In genomic region chr4:68767393-68767792, GRCm38 (mm10) we compare ENCODE assay signal across 27 mouse cellular contexts.
DNase-seq lines count a peak whose midpoint lies in the region; ATAC-seq and TF ChIP-seq lines count a peak whose summit lies in the region.
"Had no signal": no experiment of that assay in that cellular context is flagged by ENCODE, and none has a peak within 500 bp of the region (broad histone marks: within the 10 kb centered on the region; RNA-seq: fewer than 3 reads in every experiment).

No protein-coding gene starts in this region.

- H3K4me2 ChIP-seq in hindbrain, embryonic 16.5 days (ENCODE audit: low read length) = no peak overlapping the region
- no peak overlapping the region for H3K4me2 ChIP-seq in hindbrain, embryonic 12.5 days (replicated peaks)
- H3K4me2 ChIP-seq in neural tube, embryonic 15.5 days = no peak overlapping the region
- H3K4me2 ChIP-seq: heart, embryonic 15.5 days; limb, embryonic 15.5 days; lung, embryonic 15.5 days; neural tube, embryonic 13.5 days had no signal

- H3K4me3 ChIP-seq in hindbrain, embryonic 16.5 days (ENCODE audit: low read length) = no peak overlapping the region
- H3K4me3 ChIP-seq in hindbrain, embryonic 12.5 days = no peak overlapping the region
- no peak overlapping the region for H3K4me3 ChIP-seq in neural tube, embryonic 15.5 days (replicated peaks)
- no peak overlapping the region for H3K4me3 ChIP-seq in olfactory bulb, adult 2 months (ENCODE audit: insufficient read depth, low read depth, low read length)
- H3K4me3 ChIP-seq: embryonic facial prominence, embryonic 10.5 days; gastrocnemius, adult 2 months; heart, embryonic 15.5 days; limb, embryonic 15.5 days; lung, embryonic 15.5 days; megakaryocyte, embryonic 14.5 days; neural tube, embryonic 13.5 days had no signal

- peak; percentile 16 for DNase-seq in cerebellum, adult 8-10 months
- DNase-seq in cerebellum, postnatal 36 days = no peak
- no peak for DNase-seq in neural tube, embryonic 10.5 days (ENCODE audit: extremely low spot score, low spot score)
- DNase-seq in testis, postnatal 14 days (ENCODE audit: low spot score) = no peak
- DNase-seq: adrenal gland, postnatal 14 days; cerebellum, adult 11-12 months; gastrocnemius, adult 2 months; heart, postnatal 4 days; kidney, postnatal 25 days; layer of hippocampus, adult 9-11 months; left cerebral cortex, postnatal 4 days; lung, postnatal 36 days; right cerebral cortex, adult 18-20 months; right cerebral cortex, postnatal 4 days; thymus, postnatal 25 days had no signal

- no peak overlapping the region for H3K9ac ChIP-seq in hindbrain, embryonic 16.5 days (ENCODE audit: low read depth, low read length)
- H3K9ac ChIP-seq in hindbrain, embryonic 12.5 days = no peak overlapping the region
- H3K9ac ChIP-seq in neural tube, embryonic 15.5 days (replicated peaks) = no peak overlapping the region
- H3K9ac ChIP-seq: heart, embryonic 15.5 days; limb, embryonic 15.5 days; liver, embryonic 14.5 days; lung, embryonic 15.5 days; neural tube, embryonic 13.5 days had no signal

- ATAC-seq in hindbrain, embryonic 16.5 days = 0 out of 2 replicates have a peak, but pooled peaks have one; percentile 14
- no peak for ATAC-seq in hindbrain, embryonic 12.5 days (ENCODE audit: low FRiP score)
- no peak for ATAC-seq in neural tube, embryonic 15.5 days (ENCODE audit: low FRiP score)
- ATAC-seq: intestine, postnatal 0 days had no signal

- WGBS in hindbrain, embryonic 16.5 days = 51% methylated on average over 5 of the region's 5 CpGs
- 62% methylated on average over 5 of the region's 5 CpGs for WGBS in hindbrain, embryonic 12.5 days
- WGBS in neural tube, embryonic 15.5 days = 61% methylated on average over 5 of the region's 5 CpGs
- 36% methylated on average over 5 of the region's 5 CpGs for WGBS in olfactory bulb, adult 2 months

- H3K9me3 ChIP-seq in hindbrain, embryonic 16.5 days (ENCODE audit: control insufficient read depth, low read length) = no peaks in the 10 kb centered on the region
- H3K9me3 ChIP-seq in hindbrain, embryonic 12.5 days (replicated peaks) = no peaks in the 10 kb centered on the region
- H3K9me3 ChIP-seq in neural tube, embryonic 15.5 days (replicated peaks) = no peaks in the 10 kb centered on the region
- H3K9me3 ChIP-seq: embryonic facial prominence, embryonic 10.5 days; heart, embryonic 15.5 days; limb, embryonic 15.5 days; lung, embryonic 15.5 days; neural tube, embryonic 13.5 days had no signal

- TF ChIP-seq POLR2A in olfactory bulb, adult 2 months (IDR thresholded peaks at IDR 0.05; ENCODE audit: insufficient read depth, low read depth, low read length) = no peak

- peaks cover 6% of the 10 kb centered on the region for H3K4me1 ChIP-seq in hindbrain, embryonic 16.5 days (ENCODE audit: control insufficient read depth, insufficient read depth, low read depth, low read length)
- H3K4me1 ChIP-seq in hindbrain, embryonic 12.5 days = no peaks in the 10 kb centered on the region
- H3K4me1 ChIP-seq in neural tube, embryonic 15.5 days = peaks cover 21% of the 10 kb centered on the region; the same call in 1 of the 2 replicates
- peaks cover 13% of the 10 kb centered on the region for H3K4me1 ChIP-seq in olfactory bulb, adult 2 months (ENCODE audit: control insufficient read depth, insufficient read depth, low read length)
- H3K4me1 ChIP-seq: embryonic facial prominence, embryonic 10.5 days; heart, embryonic 15.5 days; limb, embryonic 15.5 days; lung, embryonic 15.5 days; megakaryocyte, embryonic 14.5 days had no signal

- peaks cover 4% of the 10 kb centered on the region; the same call in 1 of the 2 replicates for H3K36me3 ChIP-seq in hindbrain, embryonic 16.5 days (ENCODE audit: control insufficient read depth, insufficient read depth, low read length)
- peaks cover 1% of the 10 kb centered on the region; the same call in 1 of the 2 replicates for H3K36me3 ChIP-seq in hindbrain, embryonic 12.5 days
- H3K36me3 ChIP-seq in neural tube, embryonic 15.5 days = peaks cover 4% of the 10 kb centered on the region
- H3K36me3 ChIP-seq: embryonic facial prominence, embryonic 10.5 days; heart, embryonic 15.5 days; limb, embryonic 15.5 days; lung, embryonic 15.5 days had no signal

- H3K27me3 ChIP-seq in hindbrain, embryonic 16.5 days (replicated peaks; ENCODE audit: control insufficient read depth, insufficient read depth, low read length) = no peaks in the 10 kb centered on the region
- H3K27me3 ChIP-seq in hindbrain, embryonic 12.5 days = no peaks in the 10 kb centered on the region
- no peaks in the 10 kb centered on the region for H3K27me3 ChIP-seq in neural tube, embryonic 15.5 days (replicated peaks)
- H3K27me3 ChIP-seq: heart, embryonic 15.5 days; limb, embryonic 15.5 days; lung, embryonic 15.5 days; megakaryocyte, embryonic 14.5 days; neural tube, embryonic 13.5 days had no signal

- no peak for TF ChIP-seq CTCF in olfactory bulb, adult 2 months (IDR thresholded peaks at IDR 0.05; ENCODE audit: insufficient read depth, low read depth, low read length)

- no peak overlapping the region for H3K27ac ChIP-seq in hindbrain, embryonic 16.5 days (ENCODE audit: low read depth, low read length)
- no peak overlapping the region for H3K27ac ChIP-seq in hindbrain, embryonic 12.5 days
- H3K27ac ChIP-seq in neural tube, embryonic 15.5 days (replicated peaks) = peak overlapping the region; percentile 28; the same call in 1 of the 2 replicates
- H3K27ac ChIP-seq in olfactory bulb, adult 2 months (ENCODE audit: insufficient read depth, low read depth, low read length) = 0 out of 2 replicates have a peak overlapping the region, but pooled peaks have one; percentile 9
- H3K27ac ChIP-seq: embryonic facial prominence, embryonic 10.5 days; gastrocnemius, adult 2 months; heart, embryonic 15.5 days; limb, embryonic 15.5 days; liver, embryonic 14.5 days; lung, embryonic 15.5 days; neural tube, embryonic 13.5 days had no signal

Comparison
In these comparisons a context has a peak if more than half of its experiments do, and no peak if none do; other contexts are left out.
1. H3K27ac ChIP-seq: peak in neural tube, embryonic 15.5 days (single experiment) and olfactory bulb, adult 2 months (single experiment); none in hindbrain, embryonic 16.5 days (single experiment) and hindbrain, embryonic 12.5 days (single experiment).